Mouse (Mus musculus) c-Kit-positive CD71-negative TER-119-negative erythroid progenitor cells, embryonic 14.5 days (primary cell): ENCODE measurements at regions not wholly inside any gene's neighbourhood (a gene's known extent, or its start where the extent isn't known, plus 50 kb on each side); places are given as distances from the start of the nearest gene placed in this dataset.

Source experiments
- DNase-seq: peaks from one replicate; pipeline ENCODE4 v3.0.0-alpha.2; 2013; ENCODE audit warnings: low read depth

- DNase-seq = no peak
These were observed 214.0 kb upstream of the Dynlrb2 start for GRCm38 (mm10) chr8:116290671-116291245.

GRCm38 (mm10) chr8:116289237-116289636, 215.5 kb upstream of the Dynlrb2 start:
- no peak for DNase-seq

GRCm38 (mm10) chr8:116283990-116284389, 220.8 kb upstream of the Dynlrb2 start:
- DNase-seq = no peak

- DNase-seq = no peak
These were observed 222.4 kb upstream of the Dynlrb2 start for GRCm38 (mm10) chr8:116282341-116282740.

GRCm38 (mm10) chr8:116275014-116275413, 229.8 kb upstream of the Dynlrb2 start:
- DNase-seq = no peak

GRCm38 (mm10) chr8:116271238-116271637, 233.5 kb upstream of the Dynlrb2 start:
- no peak for DNase-seq

- no peak for DNase-seq
These were observed 235.4 kb upstream of the Dynlrb2 start for GRCm38 (mm10) chr8:116269393-116269792.

- no peak for DNase-seq
These were observed 236.1 kb upstream of the Dynlrb2 start for GRCm38 (mm10) chr8:116268685-116269084.

- no peak for DNase-seq
These were observed 236.6 kb upstream of the Dynlrb2 start for GRCm38 (mm10) chr8:116268161-116268560.

GRCm38 (mm10) chr8:116267021-116267420, 237.8 kb upstream of the Dynlrb2 start:
- DNase-seq = no peak

GRCm38 (mm10) chr8:116265591-116265990, 239.2 kb upstream of the Dynlrb2 start:
- no peak for DNase-seq

- DNase-seq = no peak
These were observed 240.7 kb upstream of the Dynlrb2 start for GRCm38 (mm10) chr8:116264078-116264477.

- DNase-seq = no peak
These were observed 243.5 kb upstream of the Dynlrb2 start for GRCm38 (mm10) chr8:116261286-116261685.

GRCm38 (mm10) chr8:116255398-116255797, 249.4 kb upstream of the Dynlrb2 start:
- DNase-seq = no peak

- DNase-seq = no peak
These were observed 252.1 kb upstream of the Dynlrb2 start for GRCm38 (mm10) chr8:116252455-116253216.

- no peak for DNase-seq
These were observed 256.4 kb upstream of the Dynlrb2 start for GRCm38 (mm10) chr8:116248398-116248797.

- DNase-seq = no peak
These were observed 261.3 kb upstream of the Dynlrb2 start for GRCm38 (mm10) chr8:116243493-116243892.

GRCm38 (mm10) chr8:116242972-116243371, 261.8 kb upstream of the Dynlrb2 start:
- no peak for DNase-seq

GRCm38 (mm10) chr8:116241987-116242242, 262.9 kb upstream of the Dynlrb2 start:
- no peak for DNase-seq

GRCm38 (mm10) chr8:116241146-116241986, 263.4 kb upstream of the Dynlrb2 start:
- DNase-seq = no peak

- DNase-seq = no peak
These were observed 266.1 kb upstream of the Dynlrb2 start for GRCm38 (mm10) chr8:116238670-116239069.

- no peak for DNase-seq
These were observed 267.1 kb upstream of the Dynlrb2 start for GRCm38 (mm10) chr8:116237561-116238100.

GRCm38 (mm10) chr8:116229654-116230136, 275.1 kb upstream of the Dynlrb2 start:
- DNase-seq = no peak
